Mouse (Mus musculus): ENCODE measurements around the gene Tnfsf12.
A peak's percentile ranks its signal among the peaks of the same experiment; 100 is the strongest.
"Not testable (repeated sequence)": the region's sequence is repeated elsewhere in the genome, so short reads cannot be mapped to it uniquely, and the experiment has no call there.

The Tnfsf12 gene

GRCm38 (mm10) chr11:69704613-69705010 lies 9.0 kb upstream of the Tnfsf12 start:
- no peak for DNase-seq (ENCODE audit: low read depth, low spot score)

DNA sequence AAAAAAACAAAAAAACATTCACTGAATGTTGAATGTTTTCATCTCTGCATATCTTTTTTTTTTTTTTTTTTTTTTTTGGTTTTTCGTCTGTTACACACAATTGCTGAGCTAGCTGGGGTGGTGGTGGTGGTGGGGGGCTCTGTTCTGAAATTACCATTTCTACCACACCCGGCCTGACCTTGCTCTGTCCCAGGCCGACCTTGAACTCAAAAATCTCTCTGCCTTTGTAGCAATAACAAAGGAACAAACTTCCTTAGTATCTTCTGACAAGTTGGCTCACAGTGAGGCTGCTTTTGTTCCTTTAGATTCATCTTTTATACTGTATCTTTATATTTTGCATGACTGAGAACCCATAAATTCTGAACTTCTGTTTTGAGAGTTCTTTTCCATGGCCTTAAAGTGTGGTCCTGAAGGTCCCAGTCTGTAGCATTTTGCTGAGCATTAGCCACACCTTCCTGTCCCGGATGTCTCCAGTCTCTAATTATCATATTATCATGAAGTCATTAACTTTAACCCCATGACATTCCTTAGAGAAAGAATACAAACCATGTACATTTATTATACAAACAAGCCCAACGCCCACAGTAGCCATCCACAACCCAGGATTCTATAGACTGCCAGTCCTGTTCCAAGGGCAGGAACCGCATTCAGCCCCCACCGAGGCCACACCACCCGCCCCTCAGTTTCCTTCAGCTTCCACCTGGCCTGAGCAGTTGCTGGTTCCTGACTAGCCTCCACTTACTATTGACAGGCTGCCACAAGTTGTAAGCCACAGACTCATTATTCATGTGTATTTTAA lies 8.4 kb upstream of the Tnfsf12 start:
- no peak for DNase-seq (ENCODE audit: low read depth, low spot score)

- not testable (repeated sequence) for DNase-seq (ENCODE audit: low read depth, low spot score)
These were observed 7.7 kb upstream of the Tnfsf12 start for GRCm38 (mm10) chr11:69703381-69703780.

DNA sequence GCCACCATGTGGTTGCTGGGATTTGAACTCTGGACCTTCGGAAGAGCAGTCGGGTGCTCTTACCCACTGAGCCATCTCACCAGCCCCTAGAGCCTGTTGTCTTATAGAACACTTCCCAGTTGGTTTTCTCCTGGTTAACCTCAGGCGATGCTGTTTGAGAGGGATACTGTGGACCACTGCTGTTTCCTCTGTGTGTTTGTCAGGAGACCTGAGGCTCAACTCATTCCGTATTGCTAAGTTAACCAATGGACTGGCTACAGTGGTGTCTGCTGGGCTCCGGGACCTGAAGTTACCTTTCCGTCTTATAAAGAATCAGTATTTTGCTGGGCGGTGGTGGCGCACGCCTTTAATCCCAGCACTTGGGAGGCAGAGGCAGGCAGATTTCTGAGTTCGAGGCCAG lies 7.2 kb upstream of the Tnfsf12 start:
- not testable (repeated sequence) for DNase-seq (ENCODE audit: low read depth, low spot score)

DNA sequence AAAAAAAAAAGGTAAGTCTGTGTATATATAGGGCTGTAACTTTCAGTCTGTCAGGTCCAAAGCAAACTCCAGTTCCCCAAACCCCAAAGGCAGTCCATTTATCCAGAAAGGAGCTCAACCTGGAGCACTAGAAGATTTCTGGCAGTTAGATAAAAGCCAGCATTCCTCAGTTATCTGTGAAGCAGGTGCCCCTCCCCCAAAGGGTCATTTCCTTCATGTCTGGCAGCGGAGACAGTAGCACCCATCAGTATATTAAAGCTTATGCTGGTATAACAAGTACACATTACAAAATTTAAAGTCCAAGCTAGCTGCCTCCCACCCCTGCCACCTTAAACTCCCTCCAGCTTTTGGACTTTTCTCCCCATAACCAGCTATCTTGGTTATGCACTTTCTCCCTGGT lies 3.9 kb upstream of the Tnfsf12 start:
- DNase-seq (ENCODE audit: low read depth, low spot score) = no peak

DNA sequence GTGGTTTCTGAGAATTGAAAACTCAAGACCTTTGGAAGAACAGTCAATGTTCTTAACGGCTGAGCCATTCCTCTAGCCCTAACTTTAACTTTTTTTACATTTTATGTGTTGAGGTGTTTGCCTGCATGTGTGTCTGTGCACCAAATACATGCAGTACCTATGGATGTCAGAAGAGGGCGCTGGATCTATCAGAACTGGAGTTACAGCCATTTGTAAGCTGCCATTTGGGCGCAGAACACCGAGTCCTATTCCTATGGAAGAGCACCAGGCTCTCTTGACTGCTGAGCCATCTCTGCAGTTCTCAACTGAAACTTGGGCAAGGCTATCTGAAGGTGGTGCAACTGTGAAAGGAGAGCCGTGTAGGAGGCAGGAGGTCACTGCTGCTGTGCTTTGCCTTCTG lies 2.9 kb upstream of the Tnfsf12 start:
- no peak for DNase-seq (ENCODE audit: low read depth, low spot score)

DNA sequence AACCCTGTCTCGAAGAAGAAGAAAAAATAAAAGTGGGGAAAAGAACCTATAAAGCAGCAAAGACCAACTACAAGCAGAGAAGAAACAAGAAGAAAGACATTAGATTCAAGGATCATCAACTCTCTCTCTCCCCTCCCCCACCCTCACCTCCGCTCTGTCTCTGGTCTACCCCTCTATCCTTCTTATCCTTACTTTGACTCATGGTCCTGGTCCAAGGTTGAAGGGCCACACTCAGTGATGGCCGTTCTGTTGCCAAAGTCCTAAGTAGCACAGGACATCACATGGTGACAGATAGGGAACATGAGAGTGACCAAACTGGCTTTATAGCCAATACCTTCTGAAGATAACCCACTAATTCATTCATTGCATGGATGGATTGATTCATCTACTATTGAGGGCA lies 1.7 kb upstream of the Tnfsf12 start:
- DNase-seq (ENCODE audit: low read depth, low spot score) = no peak

DNA sequence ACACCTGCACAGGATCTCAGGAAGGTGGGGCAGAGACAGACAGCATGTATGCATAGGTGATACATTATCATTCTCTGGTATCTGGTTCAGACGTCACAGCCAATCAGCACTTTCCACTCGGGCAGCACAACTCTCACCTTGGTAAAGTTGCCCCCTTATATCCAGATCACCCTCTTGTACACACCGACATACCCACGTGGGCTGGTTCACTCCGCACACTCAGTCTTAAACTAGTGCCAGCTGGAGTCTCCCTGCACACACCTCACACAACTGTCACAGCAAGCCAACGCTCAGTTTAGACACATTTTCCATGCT lies 646 bp downstream of the Tnfsf12 start:
- no peak for DNase-seq (ENCODE audit: low read depth, low spot score)

- DNase-seq (ENCODE audit: low read depth, low spot score) = no peak
These were observed 2.2 kb downstream of the Tnfsf12 start for GRCm38 (mm10) chr11:69693421-69693965.

DNA sequence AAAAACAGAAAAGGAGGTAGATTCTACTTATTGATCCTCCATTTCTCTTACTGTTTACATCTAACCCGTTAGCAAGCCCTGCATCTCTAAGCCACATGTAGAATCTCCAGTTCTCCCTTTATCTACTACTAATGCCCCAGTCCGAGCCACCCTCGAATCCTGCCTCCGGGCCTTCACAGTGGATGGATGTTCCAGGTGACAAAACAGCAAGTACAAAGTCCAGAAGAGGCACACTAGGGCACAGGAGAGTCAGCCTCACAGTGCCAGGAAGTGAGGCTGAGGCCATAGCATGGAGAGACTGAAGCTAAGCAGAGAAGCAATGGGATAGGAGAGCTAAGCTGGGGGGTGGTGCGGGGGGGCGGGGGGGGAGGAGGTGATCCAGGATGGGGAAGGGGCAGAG lies 2.8 kb downstream of the Tnfsf12 start:
- no peak for DNase-seq (ENCODE audit: low read depth, low spot score)

GRCm38 (mm10) chr11:69692196-69692811 lies 3.3 kb downstream of the Tnfsf12 start:
- no peak for DNase-seq (ENCODE audit: low read depth, low spot score)

GRCm38 (mm10) chr11:69689891-69690290 lies 5.8 kb downstream of the Tnfsf12 start:
- no peak for DNase-seq (ENCODE audit: low read depth, low spot score)

DNA sequence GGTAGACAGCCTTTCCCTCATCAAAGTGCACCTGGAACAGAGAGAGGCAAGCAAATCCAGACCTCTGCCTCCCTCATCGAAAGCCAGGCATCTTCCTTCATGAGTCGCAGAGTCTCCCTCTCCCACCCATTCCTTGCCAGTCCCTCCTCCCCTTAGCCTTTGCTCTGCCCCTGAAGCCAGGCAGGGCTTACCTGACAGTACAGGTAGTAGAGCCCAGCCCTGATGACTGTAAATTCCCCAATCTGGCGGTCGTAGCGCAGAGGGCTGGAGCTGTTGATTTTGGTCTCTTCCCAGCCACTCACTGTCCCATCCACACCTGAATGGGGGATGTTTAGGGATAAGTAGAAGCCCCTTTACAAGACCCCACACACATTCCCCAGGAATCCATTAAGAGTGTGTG lies 8.6 kb downstream of the Tnfsf12 start:
- DNase-seq (ENCODE audit: low read depth, low spot score) = no peak

DNA sequence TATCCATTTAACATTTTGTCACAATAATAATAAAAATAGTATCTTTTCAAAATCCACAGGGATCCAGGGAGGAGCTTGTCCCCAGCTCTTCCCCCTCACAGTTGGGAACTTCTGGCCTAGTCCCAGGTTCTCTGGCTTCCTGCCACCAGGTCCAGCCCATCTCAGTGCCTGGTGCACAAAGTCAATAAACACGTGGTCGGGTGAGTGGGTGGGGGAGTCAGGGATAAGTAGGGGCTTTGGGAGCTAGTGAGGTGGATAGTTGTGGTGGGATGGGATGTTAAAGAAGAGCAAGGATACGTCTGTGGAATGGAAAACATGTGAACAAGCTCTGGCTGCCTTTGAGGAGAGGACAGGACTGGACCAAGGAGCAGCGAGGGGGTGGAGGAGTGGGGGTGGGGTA lies 9.3 kb downstream of the Tnfsf12 start:
- DNase-seq (ENCODE audit: low read depth, low spot score) = no peak

- no peak for DNase-seq (ENCODE audit: low read depth, low spot score)
These were observed 10.0 kb downstream of the Tnfsf12 start, which contains the start of gene Tnfsf13 for GRCm38 (mm10) chr11:69685526-69686148. TSS of gene Tnfsf13 (minus strand) at chr11:69685784.

DNA sequence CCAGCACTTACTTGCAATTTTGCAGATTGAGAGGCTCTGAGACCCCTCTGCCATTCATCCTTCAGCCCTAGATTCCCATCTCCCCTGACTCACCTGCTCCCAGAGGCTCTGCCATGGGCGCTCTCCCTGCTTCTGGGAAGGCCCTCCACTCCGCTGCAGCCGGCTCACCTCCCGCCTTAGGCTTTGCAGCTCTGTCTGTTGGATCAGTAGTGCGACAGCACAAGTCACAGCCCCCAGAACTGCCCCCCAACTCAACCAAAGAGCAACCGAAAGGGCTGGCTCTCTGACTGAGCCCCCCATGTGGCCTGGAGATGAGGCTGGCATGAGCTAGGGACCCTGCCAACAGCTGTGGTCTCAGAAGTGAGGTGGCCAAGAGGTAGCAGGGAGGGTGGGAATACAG lies 10.7 kb downstream of the Tnfsf12 start:
- DNase-seq (ENCODE audit: low read depth, low spot score) = no peak

- no peak for DNase-seq (ENCODE audit: low read depth, low spot score)
These were observed 11.4 kb downstream of the Tnfsf12 start for GRCm38 (mm10) chr11:69684128-69684745.

DNA sequence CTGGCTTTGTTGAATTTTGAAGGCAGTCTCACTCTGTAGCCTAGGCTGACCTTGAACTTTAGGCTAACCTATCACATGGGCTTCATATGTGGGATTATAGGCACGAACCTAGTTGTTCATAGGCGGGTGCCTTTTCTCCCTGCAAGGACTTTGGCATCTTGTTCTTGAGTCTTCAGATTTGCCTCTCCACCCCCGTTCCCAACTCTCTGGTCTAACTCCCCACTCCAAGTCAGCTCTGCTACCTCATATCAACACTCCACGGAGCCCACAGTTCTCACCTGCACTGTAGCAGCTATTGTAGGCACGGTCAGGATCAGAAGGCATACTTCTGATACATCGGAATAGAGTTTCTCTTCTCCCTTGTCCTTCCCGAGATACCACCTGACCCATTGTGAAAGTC lies 12.1 kb downstream of the Tnfsf12 start:
- no peak for DNase-seq (ENCODE audit: low read depth, low spot score)

DNA sequence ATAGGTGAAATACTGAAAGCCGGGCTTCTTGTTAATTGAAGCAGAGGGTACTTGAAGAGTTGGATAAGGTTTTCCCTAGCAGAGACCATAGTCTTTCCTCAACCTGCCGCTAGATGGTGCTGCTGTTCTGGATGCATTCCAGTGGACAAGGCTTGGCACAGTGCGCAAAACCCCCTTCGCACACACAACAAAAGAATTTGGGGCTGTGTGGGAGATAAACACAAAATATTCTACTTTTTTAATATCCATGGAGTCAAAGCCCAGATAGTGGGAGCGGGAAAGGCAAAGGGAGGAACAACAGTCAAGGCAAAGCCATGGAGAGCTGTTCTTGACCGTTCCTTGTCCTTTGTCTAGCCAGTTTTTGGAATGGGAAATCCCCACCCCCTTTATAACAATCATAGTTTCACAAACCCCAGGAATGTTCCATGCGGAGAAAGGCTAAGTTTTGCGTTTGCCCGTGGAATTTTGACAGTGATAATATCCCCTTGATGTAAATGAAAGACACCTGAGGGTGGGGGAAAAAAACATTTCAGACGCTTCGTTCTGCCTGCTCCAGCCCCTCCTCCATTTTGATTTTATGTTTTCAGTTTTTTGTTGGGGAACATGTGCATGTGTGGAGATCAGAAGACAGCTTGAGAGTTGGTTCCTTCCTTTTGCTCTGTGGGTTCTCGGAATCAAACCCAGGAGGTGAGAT lies 12.7 kb downstream of the Tnfsf12 start:
- DNase-seq (ENCODE audit: low read depth, low spot score) = peak; percentile 88

- DNase-seq (ENCODE audit: low read depth, low spot score) = no peak
These were observed 13.3 kb downstream of the Tnfsf12 start for GRCm38 (mm10) chr11:69682209-69682839.

Data from A20 (cell line).